Mouse (Mus musculus): ENCODE results near the gene Dclk1. TPM values are rescaled to one million over a fixed set of nuclear protein-coding genes. Genes with fewer than 3 reads are reported as not detected.
A peak's percentile ranks its signal among the peaks of the same experiment; 100 is the strongest.

The Dclk1 gene
- polyA plus RNA-seq, 1 experiment from 2014 or later = 232 TPM

DNA sequence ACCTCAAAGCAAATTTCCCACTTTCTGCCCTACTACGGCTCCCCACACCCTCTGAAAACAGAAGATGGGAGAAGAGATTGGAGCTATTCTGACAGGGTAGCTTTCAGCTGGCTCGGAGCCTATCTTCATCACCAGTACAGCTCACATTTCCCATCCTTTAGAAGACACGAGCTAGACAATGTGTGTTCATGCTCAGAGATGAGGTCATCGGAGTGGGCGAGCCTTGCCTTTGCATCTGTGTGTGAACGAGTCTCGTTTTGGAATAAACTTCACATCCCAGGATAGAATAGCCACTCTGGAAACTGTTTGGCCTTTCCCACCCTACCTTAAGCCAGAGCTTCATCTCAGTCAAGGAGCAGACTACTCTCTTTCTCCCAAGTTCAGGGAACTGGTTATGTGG is 95.5 kb downstream of the Dclk1 start:
- peaks cover 12% of the 10 kb centered on the region for H3K4me1 ChIP-seq
- no peaks in the 10 kb centered on the region for H3K9me3 ChIP-seq (replicated peaks)
- H3K4me3 ChIP-seq (replicated peaks) = no peak overlapping the region
- H3K4me2 ChIP-seq = no peak overlapping the region
- H3K27me3 ChIP-seq (replicated peaks) = no peaks in the 10 kb centered on the region
- no peak for ATAC-seq (ENCODE audit: low FRiP score)
- no peaks in the 10 kb centered on the region for H3K36me3 ChIP-seq
- 89% methylated on average over 7 of the region's 7 CpGs for WGBS
- no peak overlapping the region for H3K9ac ChIP-seq (replicated peaks)
- H3K27ac ChIP-seq (replicated peaks) = no peak overlapping the region

DNA sequence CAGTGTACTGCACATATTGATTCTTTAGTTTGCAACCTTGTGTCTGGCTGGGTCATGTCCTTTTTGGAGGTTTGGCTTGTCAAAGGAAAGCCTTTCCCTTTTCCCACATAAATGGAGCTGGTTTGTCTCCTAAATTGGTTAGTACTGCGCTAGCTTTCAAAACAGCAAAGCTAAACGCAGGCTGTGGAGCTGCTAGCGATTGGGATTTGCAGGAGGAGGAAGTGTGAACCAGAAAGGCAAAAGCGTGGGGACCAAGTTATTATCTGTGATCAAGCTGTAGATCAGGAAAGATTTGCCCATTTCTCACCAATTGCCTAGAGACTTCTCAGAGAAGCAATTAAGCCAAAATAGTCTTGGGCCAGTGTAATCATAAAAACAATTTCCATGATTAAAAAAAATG is 100.3 kb downstream of the Dclk1 start:
- Histone ChIP-seq H3K4me1 (peaks cover 26% of the 10 kb centered on the region), H3K27me3 (replicated peaks) (no peaks in the 10 kb centered on the region), H3K4me3 (replicated peaks) (no peak overlapping the region), H3K27ac (replicated peaks) (no peak overlapping the region), H3K4me2 (no peak overlapping the region), H3K36me3 (no peaks in the 10 kb centered on the region), H3K9me3 (replicated peaks) (no peaks in the 10 kb centered on the region), H3K9ac (replicated peaks) (no peak overlapping the region)
- ATAC-seq (ENCODE audit: low FRiP score) = no peak
- 67% methylated on average over 4 of the region's 4 CpGs for WGBS

DNA sequence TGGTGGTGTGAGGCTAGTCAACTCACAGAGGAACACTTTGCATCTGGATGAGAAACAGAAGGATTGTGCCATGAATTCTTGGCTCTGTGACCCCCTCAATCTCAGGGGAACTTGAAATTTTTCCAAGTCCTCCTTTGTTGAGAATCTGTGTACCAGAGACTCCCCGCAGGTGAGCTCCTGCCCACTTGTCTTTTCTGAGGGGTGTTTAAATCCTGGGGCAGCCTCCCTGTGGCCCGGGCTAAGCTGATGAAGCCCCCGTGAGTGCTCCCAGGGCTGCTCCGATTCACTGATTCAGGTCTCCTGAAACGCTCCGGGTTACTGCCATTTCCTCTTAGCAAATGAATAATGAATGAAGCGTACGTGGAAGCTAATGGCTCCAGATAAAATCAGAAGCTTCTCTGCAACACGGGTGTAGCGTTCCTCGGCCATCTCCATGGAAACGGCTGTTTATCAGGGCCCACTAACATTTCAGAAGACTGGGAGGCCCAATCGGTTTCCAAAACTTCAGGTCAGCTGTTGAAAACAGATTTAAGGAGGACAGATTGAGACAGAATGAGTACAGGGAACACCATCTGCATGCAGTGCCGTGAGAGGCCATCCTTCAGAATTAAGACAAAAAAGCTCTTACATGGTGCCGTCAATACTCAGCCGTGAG is 105.3 kb downstream of the Dclk1 start:
- no peak overlapping the region for H3K4me3 ChIP-seq (replicated peaks)
- peak; percentile 30; the same call in 1 of the 2 replicates for ATAC-seq (ENCODE audit: low FRiP score)
- peak overlapping the region; percentile 42 for H3K4me2 ChIP-seq
- no peaks in the 10 kb centered on the region for H3K9me3 ChIP-seq (replicated peaks)
- peaks cover 62% of the 10 kb centered on the region for H3K4me1 ChIP-seq
- 8% methylated on average over 16 of the region's 16 CpGs for WGBS
- H3K27ac ChIP-seq (replicated peaks) = peak overlapping the region; percentile 82
- H3K9ac ChIP-seq (replicated peaks) = no peak overlapping the region; the same call in 1 of the 2 replicates
- H3K27me3 ChIP-seq (replicated peaks) = no peaks in the 10 kb centered on the region
- no peaks in the 10 kb centered on the region for H3K36me3 ChIP-seq

DNA sequence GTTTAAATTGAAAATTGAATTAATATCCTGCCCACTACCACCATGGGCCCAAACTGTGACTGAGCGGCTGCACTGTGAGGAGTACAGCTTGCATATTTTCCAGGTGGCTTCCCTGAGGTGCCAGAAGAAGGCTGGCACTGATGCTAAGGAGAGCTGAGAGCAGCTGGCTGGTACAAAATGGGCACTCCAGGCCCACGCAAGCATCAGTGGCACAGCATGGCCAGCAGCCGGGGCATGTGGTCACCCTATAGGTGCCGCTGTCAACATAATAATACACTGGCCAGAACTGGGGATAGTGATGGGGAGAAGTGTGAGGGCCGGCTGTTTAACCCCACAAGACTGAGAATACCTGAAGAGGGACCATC is 105.8 kb downstream of the Dclk1 start:
- no peaks in the 10 kb centered on the region for H3K36me3 ChIP-seq
- no peak overlapping the region for H3K9ac ChIP-seq (replicated peaks)
- peak overlapping the region; percentile 82 for H3K27ac ChIP-seq (replicated peaks)
- no peak overlapping the region for H3K4me3 ChIP-seq (replicated peaks)
- peak overlapping the region; percentile 42 for H3K4me2 ChIP-seq
- H3K27me3 ChIP-seq (replicated peaks) = no peaks in the 10 kb centered on the region
- no peaks in the 10 kb centered on the region for H3K9me3 ChIP-seq (replicated peaks)
- 0 out of 2 replicates have a peak, but pooled peaks have one; percentile 10 for ATAC-seq (ENCODE audit: low FRiP score)
- H3K4me1 ChIP-seq = peaks cover 67% of the 10 kb centered on the region
- WGBS = 38% methylated on average over 5 of the region's 5 CpGs

DNA sequence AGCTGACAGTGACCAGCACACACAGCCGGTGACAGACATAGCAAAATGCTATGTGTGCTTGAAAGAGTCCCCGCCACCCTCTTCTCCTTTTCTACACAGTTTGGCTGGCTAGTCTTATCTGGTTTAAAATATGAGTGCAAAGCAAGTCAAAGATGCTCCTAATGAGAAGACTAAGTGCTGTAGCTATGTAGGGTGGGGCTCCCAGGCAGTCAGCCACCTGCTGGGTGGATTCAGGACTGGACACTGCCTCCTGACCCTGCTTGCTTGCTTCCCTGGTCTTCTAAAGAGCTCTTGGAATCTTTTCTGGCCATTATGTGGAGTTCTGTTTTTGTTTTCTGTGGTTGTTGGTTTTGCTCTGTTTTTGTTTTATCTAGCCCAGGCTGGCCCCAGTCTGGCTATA is 108.0 kb downstream of the Dclk1 start:
- H3K27ac ChIP-seq (replicated peaks) = no peak overlapping the region
- peaks cover 84% of the 10 kb centered on the region for H3K4me1 ChIP-seq
- H3K27me3 ChIP-seq (replicated peaks) = no peaks in the 10 kb centered on the region
- no peak for ATAC-seq (ENCODE audit: low FRiP score)
- no peak overlapping the region for H3K9ac ChIP-seq (replicated peaks)
- no peak overlapping the region for H3K4me2 ChIP-seq
- H3K4me3 ChIP-seq (replicated peaks) = no peak overlapping the region
- 75% methylated on average over 2 of the region's 2 CpGs for WGBS
- no peaks in the 10 kb centered on the region for H3K9me3 ChIP-seq (replicated peaks)
- no peaks in the 10 kb centered on the region for H3K36me3 ChIP-seq

DNA sequence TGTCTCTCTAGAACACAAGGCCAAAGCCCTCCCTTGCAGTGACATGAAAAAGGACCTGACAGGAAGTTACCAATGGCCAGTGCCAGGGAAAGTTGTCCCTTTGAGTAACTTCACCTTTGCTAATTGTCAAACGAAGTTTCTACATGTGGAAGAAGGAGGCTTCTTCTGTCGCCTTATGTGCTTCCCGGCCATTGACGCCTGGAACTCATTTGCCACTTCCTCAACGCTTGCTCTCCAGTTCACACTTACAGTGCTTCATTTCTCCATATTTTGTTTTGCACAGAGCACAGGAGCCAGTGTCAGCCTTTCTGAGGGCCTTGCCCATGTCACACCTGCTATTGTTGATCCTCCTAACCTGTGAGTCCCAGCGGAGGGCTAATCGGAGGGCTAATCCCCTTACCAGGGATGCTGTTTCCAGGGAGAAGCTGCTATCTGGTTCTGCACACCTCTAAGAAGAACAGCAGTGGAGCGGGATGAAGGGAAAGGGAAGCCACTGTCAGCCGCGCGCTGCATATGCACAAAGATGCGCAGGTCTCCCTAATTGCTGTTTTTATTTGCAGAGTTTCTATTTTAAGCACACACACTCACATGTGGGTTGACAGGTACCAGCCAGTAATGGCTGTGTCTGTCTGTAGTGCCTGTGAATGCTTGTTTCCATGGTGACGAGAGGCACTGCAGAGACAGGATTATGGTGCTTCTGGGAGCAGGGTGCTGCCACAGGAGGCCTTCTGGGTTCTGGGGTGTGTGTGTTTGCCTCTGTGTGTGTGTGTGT is 109.3 kb downstream of the Dclk1 start:
- Histone ChIP-seq H3K27ac (replicated peaks) (peak overlapping the region; percentile 86), H3K27me3 (replicated peaks) (no peaks in the 10 kb centered on the region), H3K36me3 (no peaks in the 10 kb centered on the region), H3K4me1 (peaks cover 79% of the 10 kb centered on the region), H3K4me2 (peak overlapping the region; percentile 22), H3K9ac (replicated peaks) (no peak overlapping the region; the same call in 1 of the 2 replicates), H3K4me3 (replicated peaks) (no peak overlapping the region), H3K9me3 (replicated peaks) (no peaks in the 10 kb centered on the region)
- peak; percentile 73 for ATAC-seq (ENCODE audit: low FRiP score)
- 42% methylated on average over 13 of the region's 13 CpGs for WGBS

DNA sequence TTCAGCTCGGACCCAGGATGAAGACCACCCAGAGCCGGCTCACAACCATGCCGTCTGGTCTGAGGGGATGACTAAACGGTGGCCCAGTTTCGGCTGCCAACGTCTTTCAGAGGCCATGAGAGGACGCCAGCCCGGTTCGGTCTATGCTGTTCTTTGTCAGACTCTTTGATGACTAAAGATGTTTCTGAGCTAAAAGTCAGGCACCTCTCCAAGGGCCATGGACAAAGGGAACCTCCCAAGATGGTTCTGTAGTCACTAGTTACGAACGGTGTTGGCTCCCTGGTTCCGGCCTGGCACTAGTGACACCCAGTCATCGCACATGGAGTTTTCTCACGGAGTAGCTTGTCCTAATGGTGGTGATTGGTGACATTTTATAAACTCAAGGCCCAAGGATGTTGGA is 110.4 kb downstream of the Dclk1 start:
- Histone ChIP-seq H3K4me2 (no peak overlapping the region), H3K9me3 (replicated peaks) (no peaks in the 10 kb centered on the region), H3K9ac (replicated peaks) (no peak overlapping the region), H3K27ac (replicated peaks) (peak overlapping the region; percentile 86), H3K27me3 (replicated peaks) (no peaks in the 10 kb centered on the region), H3K36me3 (no peaks in the 10 kb centered on the region), H3K4me3 (replicated peaks) (no peak overlapping the region), H3K4me1 (peaks cover 69% of the 10 kb centered on the region)
- ATAC-seq (ENCODE audit: low FRiP score) = no peak
- WGBS = 75% methylated on average over 14 of the region's 14 CpGs

DNA sequence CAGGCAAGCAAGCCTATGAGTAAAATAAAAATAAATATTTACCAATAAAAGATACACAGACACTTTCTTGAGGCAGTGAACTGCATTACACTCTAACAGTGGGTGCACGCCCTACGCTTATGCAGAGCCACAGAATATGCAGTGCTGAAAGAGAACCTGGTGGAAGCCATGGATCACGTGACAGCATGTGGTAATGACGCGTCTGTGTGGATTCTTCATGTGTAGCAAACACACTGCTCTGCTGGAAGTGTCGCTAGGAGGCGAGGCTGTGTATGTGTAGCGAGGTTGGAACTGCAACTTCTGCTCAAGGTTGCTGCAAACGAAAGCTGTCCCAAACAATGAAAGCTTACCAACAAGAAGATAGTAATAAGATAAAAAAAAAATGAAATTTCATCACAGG is 111.0 kb downstream of the Dclk1 start:
- no peak overlapping the region for H3K9ac ChIP-seq (replicated peaks)
- H3K27me3 ChIP-seq (replicated peaks) = no peaks in the 10 kb centered on the region
- no peaks in the 10 kb centered on the region for H3K36me3 ChIP-seq
- peaks cover 63% of the 10 kb centered on the region for H3K4me1 ChIP-seq
- no peak for ATAC-seq (ENCODE audit: low FRiP score)
- H3K4me3 ChIP-seq (replicated peaks) = no peak overlapping the region
- H3K27ac ChIP-seq (replicated peaks) = peak overlapping the region; percentile 86
- H3K4me2 ChIP-seq = no peak overlapping the region
- no peaks in the 10 kb centered on the region for H3K9me3 ChIP-seq (replicated peaks)
- 53% methylated on average over 9 of the region's 9 CpGs for WGBS

DNA sequence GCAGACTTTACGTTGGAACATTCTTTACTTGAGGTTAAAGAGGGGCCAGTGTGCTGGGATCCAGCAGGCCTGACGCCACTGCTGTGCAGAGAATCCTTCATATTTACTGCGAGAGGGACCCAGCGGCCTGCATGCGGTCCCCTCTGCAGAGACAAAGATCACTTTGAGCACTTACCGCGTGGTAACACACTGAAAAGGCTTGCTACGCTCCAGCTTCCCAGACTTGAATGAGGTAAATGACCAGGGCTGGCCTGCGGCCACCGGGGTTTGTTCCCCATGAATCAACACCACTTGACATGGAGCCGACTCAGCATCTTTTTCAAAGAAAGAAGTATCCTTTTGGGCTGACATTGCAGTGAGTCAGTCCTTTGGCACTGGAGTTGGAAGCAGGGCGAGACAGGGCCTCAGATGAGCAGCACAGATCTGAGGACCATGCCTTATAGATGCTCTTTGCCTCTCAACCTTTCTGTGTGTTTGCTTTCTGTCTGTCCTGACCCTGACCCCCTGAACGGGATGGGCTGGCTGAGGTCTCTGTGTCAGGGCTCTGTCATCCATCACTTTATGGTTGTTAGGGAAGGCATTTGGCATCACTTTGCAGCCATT is 111.8 kb downstream of the Dclk1 start:
- peak overlapping the region; percentile 1; the same call in 1 of the 2 replicates for H3K4me2 ChIP-seq
- peak overlapping the region; percentile 86 for H3K27ac ChIP-seq (replicated peaks)
- peaks cover 54% of the 10 kb centered on the region for H3K4me1 ChIP-seq
- peak; percentile 11; the same call in 1 of the 2 replicates for ATAC-seq (ENCODE audit: low FRiP score)
- 0 out of 2 replicates have a peak overlapping the region, but pooled peaks have one; percentile 6 for H3K9ac ChIP-seq (replicated peaks)
- 16% methylated on average over 13 of the region's 13 CpGs for WGBS
- H3K27me3 ChIP-seq (replicated peaks) = no peaks in the 10 kb centered on the region
- H3K4me3 ChIP-seq (replicated peaks) = no peak overlapping the region
- H3K36me3 ChIP-seq = no peaks in the 10 kb centered on the region
- no peaks in the 10 kb centered on the region for H3K9me3 ChIP-seq (replicated peaks)

DNA sequence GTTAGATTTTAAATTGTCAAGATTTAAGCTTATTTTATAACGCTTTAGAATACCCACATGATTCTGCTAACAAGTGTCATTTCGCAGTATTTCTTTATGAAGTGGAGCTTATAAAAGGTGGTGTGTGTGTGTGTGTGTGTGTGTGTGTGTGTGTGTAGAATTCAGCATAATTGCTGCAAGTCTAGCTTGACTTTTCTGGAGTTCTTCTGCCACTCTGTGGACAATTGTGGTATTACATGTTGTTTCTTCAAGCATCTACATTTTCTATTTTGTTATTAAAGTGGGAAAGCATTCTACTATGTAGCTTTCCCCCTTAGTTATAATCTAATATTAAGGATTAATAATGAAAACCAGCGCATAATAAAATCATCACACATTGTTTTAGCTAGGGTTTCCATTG is 112.6 kb downstream of the Dclk1 start:
- Histone ChIP-seq H3K9me3 (replicated peaks) (no peaks in the 10 kb centered on the region), H3K36me3 (no peaks in the 10 kb centered on the region), H3K4me1 (peaks cover 47% of the 10 kb centered on the region), H3K9ac (replicated peaks) (0 out of 2 replicates have a peak overlapping the region, but pooled peaks have one; percentile 6), H3K27me3 (replicated peaks) (no peaks in the 10 kb centered on the region), H3K27ac (replicated peaks) (peak overlapping the region; percentile 86), H3K4me3 (replicated peaks) (no peak overlapping the region), H3K4me2 (peak overlapping the region; percentile 1; the same call in 1 of the 2 replicates)
- 24% methylated on average over 3 of the region's 3 CpGs for WGBS
- ATAC-seq (ENCODE audit: low FRiP score) = no peak

DNA sequence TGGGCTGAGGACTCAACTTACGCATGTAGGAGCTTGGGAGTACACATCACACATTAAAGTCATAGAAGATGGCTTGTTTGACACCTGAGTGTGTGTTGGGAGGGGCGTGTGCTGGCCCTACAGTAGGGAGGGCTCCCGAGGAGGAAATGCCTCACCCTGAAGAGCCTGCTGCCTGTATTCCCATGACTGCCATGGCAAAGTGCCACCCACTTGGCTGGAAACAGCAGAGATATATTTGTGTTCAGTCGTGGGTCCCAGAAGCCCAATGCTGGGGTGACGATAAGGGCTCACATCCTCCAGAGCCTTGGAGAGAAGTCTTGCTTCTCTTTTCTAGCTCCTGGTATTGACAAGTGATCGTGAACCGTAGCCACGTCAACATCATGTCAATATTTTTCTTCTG is 116.3 kb downstream of the Dclk1 start:
- no peak overlapping the region for H3K9ac ChIP-seq (replicated peaks)
- no peak for ATAC-seq (ENCODE audit: low FRiP score)
- no peaks in the 10 kb centered on the region for H3K27me3 ChIP-seq (replicated peaks)
- H3K27ac ChIP-seq (replicated peaks) = no peak overlapping the region
- no peak overlapping the region for H3K4me3 ChIP-seq (replicated peaks)
- H3K36me3 ChIP-seq = no peaks in the 10 kb centered on the region
- peaks cover 17% of the 10 kb centered on the region for H3K4me1 ChIP-seq
- no peaks in the 10 kb centered on the region for H3K9me3 ChIP-seq (replicated peaks)
- 86% methylated on average over 8 of the region's 8 CpGs for WGBS
- no peak overlapping the region for H3K4me2 ChIP-seq

DNA sequence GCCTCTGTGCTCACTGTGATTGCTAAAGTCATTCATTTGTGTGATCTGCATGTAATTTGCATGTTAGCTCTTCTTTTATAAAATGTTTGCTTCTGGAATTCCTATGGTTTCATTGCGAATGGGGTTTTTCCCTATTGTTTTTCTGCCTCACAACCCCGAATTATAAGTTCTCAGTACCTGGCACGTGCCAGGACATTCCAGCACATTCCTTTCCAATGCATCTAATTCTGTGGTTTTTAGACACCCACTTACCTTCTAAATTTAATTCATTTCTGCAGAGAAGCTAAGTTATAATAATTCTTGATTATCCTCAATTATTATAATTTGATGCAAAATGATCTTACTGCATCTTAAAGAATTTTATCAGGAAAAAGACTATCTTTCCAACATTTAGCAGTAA is 118.7 kb downstream of the Dclk1 start:
- no peak for ATAC-seq (ENCODE audit: low FRiP score)
- no peaks in the 10 kb centered on the region for H3K36me3 ChIP-seq
- H3K9me3 ChIP-seq (replicated peaks) = no peaks in the 10 kb centered on the region
- H3K4me1 ChIP-seq = peaks cover 5% of the 10 kb centered on the region; the same call in 1 of the 2 replicates
- H3K9ac ChIP-seq (replicated peaks) = no peak overlapping the region
- H3K4me3 ChIP-seq (replicated peaks) = no peak overlapping the region
- no peak overlapping the region for H3K27ac ChIP-seq (replicated peaks)
- no peaks in the 10 kb centered on the region for H3K27me3 ChIP-seq (replicated peaks)
- WGBS = 83% methylated on average over 3 of the region's 3 CpGs
- no peak overlapping the region for H3K4me2 ChIP-seq

Data from neural tube, embryonic 15.5 days (tissue).